Mouse (Mus musculus): ENCODE results near the gene Kctd12.

Gene Kctd12

DNA sequence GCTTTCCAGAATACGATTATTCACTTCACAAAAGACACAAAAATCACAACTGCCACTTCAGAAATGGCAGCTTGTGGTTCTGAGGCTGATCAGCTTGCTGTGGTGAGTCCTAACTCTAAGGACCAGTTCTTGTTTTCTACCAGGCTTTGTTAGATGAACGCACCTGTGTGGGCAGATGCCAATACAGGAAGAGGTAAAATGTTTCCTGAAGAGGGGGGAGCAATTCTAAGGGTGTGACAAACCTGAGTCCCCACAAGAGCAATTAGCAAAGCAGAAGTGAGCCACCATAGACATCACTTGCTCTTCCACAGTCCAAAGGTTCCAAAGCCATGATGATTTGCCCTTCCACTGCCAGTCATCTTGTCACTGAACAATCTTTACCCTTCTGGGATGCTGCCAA, 20.4 kb downstream of the Kctd12 start:
- DNase-seq (ENCODE audit: low read depth, low spot score) = no peak

DNA sequence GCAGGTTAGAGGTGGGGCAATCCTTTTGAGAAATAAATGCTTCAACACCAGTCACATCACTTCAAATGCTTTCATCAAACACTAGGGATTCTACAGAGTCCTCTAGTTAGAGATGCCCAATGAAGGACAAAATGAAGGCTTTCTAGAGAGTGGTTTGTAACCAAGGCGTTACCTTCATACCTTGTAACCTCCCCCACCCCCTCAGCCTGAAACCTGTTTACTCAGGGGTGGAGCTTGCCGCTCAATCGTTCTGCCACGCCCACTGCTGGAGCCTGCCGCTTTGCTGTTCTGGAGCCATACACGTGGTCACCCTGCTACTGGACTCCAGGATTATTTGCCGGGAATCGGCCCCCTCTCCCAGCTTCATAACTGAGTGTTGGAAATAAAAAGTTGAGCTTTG, 28.9 kb downstream of the Kctd12 start:
- no peak for DNase-seq (ENCODE audit: low read depth, low spot score)

GRCm38 (mm10) chr14:102951974-102952373, 30.5 kb downstream of the Kctd12 start:
- no peak for DNase-seq (ENCODE audit: low read depth, low spot score)

GRCm38 (mm10) chr14:102947796-102948195, 34.6 kb downstream of the Kctd12 start:
- no peak for DNase-seq (ENCODE audit: low read depth, low spot score)

- DNase-seq (ENCODE audit: low read depth, low spot score) = no peak
Observed at GRCm38 (mm10) chr14:102942222-102942843, 40.1 kb downstream of the Kctd12 start.

GRCm38 (mm10) chr14:102934878-102935277, 47.6 kb downstream of the Kctd12 start:
- no peak for DNase-seq (ENCODE audit: low read depth, low spot score)

DNA sequence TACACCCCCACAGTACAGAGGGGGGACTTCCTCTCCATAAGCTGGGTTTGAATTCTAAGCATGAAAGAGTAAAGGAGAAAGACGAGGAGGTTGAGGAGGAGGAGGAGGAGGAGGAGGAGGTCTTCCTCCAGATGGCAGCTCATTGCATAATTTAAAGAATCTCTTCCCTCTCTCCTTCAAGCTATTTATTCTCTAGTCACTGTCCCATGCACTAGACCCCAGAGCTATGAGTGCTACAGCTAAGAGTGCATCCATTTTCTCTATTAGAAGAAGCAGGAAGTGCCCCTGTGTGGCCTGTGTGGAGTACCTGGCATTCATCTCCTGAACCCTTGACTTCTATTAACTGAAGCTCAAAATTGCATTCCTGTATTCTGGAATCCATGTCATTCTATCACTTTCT, 51.5 kb downstream of the Kctd12 start:
- DNase-seq (ENCODE audit: low read depth, low spot score) = no peak

DNA sequence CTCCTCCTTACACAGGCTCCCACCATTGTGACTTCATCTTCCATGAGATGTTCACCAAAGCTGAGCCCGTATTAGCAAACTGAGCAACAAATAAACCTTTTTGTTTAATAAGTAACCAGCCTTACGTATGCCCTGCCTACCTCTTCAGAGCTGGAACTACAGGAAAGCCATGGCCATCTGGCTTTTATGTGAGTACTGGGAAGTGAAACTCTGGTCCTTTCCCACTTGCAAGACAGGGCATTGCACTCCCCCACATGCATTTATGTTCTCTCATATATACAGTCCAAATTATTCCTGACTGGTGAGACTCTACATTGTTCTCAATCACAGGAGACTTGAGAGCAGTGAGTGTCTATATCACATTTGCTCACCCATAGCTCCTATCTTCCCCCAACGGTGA, 52.9 kb downstream of the Kctd12 start:
- no peak for DNase-seq (ENCODE audit: low read depth, low spot score)

DNA sequence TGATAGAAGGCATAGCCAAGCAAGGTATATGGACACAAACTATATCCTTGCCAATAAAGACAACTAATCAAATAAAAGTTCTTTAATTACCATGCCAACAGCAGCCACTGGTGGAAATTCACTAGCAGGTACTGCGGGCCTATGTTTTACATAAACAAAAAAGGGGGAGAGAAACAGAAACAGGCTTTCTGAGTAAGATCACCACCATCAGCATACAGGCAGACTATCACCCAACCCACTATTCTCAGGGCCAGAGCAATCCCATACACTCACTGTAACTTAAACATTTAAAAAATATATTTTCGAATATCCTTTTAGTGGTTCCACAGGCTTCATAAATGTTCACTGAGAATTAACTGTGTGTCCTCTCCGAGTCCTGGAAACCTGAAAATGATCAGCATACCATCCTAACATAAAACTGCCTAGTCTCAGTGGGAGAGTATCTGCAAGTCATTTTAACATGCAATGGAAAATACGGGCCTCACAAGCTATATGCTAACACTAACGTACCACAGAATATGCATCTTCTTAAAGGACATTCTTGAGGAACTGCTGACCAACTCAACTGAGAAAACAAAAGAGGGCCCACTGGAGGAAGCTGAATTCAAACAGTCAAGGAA, 54.5 kb downstream of the Kctd12 start:
- no peak for DNase-seq (ENCODE audit: low read depth, low spot score)

All from c-Kit-negative CD71-positive TER-119-positive erythroid progenitor cells, embryonic 14.5 days (primary cell).